Mouse (Mus musculus): ENCODE data around the gene Lgals9. TPM values are rescaled to one million over a fixed set of nuclear protein-coding genes. Genes with fewer than 3 reads are reported as not detected.

The Lgals9 gene
- polyA plus RNA-seq, 1 experiment, result 17.1 TPM

DNA sequence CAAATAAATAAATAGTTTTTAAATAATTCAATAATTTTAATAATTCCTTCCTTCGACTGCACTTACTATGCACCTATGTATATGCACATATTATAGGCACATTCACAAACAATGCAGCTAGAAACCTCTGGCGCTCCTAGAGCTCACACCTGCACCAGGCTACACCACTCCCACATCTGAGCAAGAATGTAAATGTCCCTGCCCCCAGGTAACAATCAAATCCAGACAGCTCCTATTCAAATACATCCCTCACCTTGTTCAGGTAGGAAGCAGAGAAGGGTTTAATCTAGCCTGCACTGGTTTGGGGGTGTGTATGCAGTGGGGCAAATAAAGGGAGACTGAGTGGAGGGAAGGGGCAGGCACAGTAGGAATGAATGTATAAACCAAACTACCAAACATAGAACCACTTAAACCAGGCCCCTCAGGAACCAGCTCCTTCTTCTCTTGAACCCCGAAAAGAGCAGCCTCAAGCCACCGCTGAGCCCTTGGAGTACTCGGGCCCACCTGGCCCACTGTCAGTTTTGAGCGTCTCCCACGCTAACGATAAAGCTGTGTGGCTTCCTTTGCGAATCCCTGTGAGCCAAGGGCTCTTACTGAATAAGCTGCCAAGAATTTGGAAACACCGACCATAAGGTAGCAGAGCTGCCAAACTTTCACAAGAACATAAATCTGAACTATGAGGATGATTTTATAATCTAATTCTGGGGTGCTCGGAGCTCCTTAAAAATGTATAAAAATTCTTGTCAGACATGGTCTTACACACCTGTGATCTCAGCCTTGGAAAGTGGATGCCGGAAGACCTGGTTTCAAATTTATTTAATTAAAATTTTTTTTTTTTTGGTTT, 6.3 kb downstream of the Lgals9 start:
- H3K4me3 ChIP-seq (ENCODE audit: insufficient read depth, low read length), result no peak overlapping the region
- no peaks in the 10 kb centered on the region for H3K4me1 ChIP-seq (ENCODE audit: control insufficient read depth, insufficient read depth, low read length)
- H3K27ac ChIP-seq (ENCODE audit: insufficient read depth, low read length), result no peak overlapping the region
- TF ChIP-seq POLR2A (IDR thresholded peaks at IDR 0.05; ENCODE audit: extremely low read depth, insufficient read depth, low read length) (no peak), CTCF (IDR thresholded peaks at IDR 0.05; ENCODE audit: extremely low read depth, insufficient read depth, low read length) (no peak)

DNA sequence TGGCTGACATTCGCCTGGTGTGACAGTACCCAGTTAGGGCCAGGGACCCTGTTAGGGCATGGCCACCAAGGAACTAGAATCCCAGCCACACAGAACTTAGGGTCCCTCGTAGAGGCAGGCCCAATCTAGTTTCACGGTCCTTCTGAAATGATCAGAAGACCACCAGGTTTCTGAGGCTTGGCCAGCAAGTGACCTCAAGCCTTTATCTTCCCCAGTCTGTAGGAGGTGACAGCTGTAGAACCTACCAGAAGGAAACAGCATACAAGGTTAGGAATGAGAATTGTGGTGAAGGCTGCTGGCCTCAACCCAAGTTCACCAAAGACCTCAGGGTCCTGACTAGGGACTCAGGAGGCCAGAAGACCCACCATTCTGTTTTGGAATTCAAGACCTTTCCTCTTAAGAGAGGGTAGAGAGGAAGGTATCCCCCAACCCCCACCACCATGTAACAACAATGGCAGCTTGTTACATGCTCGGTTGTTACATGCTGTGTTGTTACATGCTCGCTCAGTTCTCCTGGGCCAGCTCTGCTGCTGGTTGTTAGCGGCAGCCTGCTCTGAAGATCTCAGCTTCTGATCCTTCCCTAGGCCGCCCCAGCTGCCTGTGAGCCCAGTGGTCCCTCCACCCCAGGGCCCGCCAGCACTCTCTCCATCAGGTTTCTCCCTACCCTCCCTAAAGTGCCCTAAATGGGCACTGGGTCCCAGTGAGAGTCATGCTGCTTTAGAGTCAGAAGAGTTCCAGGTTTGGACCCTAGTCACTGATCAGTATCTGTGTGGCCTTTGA, 7.8 kb downstream of the Lgals9 start:
- no peak overlapping the region for H3K27ac ChIP-seq (ENCODE audit: insufficient read depth, low read length)
- no peaks in the 10 kb centered on the region for H3K4me1 ChIP-seq (ENCODE audit: control insufficient read depth, insufficient read depth, low read length)
- no peak overlapping the region for H3K4me3 ChIP-seq (ENCODE audit: insufficient read depth, low read length)
- no peak for TF ChIP-seq POLR2A (IDR thresholded peaks at IDR 0.05; ENCODE audit: extremely low read depth, insufficient read depth, low read length)
- TF ChIP-seq CTCF (IDR thresholded peaks at IDR 0.05; ENCODE audit: extremely low read depth, insufficient read depth, low read length), result no peak

DNA sequence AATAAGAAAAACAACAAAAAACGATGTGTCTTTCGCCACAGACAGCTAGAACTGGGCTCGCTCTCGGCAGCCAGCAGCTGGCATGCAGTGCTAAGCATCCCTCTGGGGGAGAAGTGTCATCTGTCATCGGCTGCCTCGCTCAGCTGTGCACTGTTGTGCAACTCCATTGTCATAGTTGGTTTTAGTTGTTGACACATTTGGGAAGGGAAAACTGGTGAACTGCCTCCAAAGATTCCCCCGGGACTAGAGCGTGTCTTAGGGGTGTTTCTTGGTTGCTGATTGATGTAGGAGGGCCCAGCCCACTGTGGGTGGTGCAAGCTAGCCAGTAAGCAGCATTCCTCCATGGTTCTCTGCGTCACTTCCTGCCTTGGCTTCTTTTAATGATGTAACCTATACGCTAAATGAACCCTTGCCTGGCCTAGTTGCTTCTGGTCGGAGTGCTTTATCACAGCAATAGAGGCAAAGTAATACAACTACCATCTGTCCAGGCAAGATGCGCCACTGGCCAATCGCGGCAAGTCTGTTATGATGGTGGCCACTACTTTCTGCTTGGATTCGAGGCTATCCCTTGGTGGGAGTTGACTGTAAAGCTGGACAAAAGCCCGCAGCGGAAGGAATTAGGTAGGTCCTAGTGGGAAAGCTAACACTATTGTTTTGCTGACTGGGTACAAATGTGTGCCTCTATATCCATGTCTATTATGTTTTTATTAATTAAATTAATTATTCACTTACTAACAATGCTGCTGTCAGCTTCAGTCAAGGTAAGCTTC, 11.2 kb downstream of the Lgals9 start:
- no peak for TF ChIP-seq POLR2A (IDR thresholded peaks at IDR 0.05; ENCODE audit: extremely low read depth, insufficient read depth, low read length)
- TF ChIP-seq CTCF (IDR thresholded peaks at IDR 0.05; ENCODE audit: extremely low read depth, insufficient read depth, low read length), result no peak
- Histone ChIP-seq H3K27ac (ENCODE audit: insufficient read depth, low read length) (no peak overlapping the region), H3K4me1 (ENCODE audit: control insufficient read depth, insufficient read depth, low read length) (no peaks in the 10 kb centered on the region), H3K4me3 (ENCODE audit: insufficient read depth, low read length) (no peak overlapping the region)

DNA sequence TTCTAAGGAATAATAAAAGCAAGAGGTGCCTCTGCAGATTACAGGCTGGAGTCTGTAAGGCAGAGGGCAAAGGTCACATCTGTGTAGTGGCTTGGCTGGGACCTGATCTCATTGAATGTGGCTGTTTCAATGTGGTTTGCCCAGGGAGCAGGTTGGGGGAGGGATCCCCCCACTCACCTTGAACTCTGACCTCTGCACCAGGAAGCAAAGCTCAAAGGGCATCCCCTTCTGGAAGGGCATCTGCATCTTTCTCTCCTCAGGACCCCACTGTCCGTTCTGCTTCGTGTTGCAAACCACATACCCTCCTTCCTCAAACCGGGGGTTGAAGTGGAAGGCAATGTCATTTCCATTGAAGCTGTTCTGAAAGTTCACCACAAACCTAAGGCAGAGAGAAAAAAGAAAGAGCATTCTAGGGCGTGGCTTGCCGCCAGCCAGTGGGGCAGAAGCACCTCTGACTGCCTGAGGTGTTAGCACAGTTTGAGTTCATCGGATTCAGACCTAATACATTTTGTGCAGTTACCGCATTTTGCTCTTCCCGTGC, 11.9 kb downstream of the Lgals9 start:
- H3K27ac ChIP-seq (ENCODE audit: insufficient read depth, low read length), result no peak overlapping the region
- no peak for TF ChIP-seq CTCF (IDR thresholded peaks at IDR 0.05; ENCODE audit: extremely low read depth, insufficient read depth, low read length)
- no peak for TF ChIP-seq POLR2A (IDR thresholded peaks at IDR 0.05; ENCODE audit: extremely low read depth, insufficient read depth, low read length)
- H3K4me1 ChIP-seq (ENCODE audit: control insufficient read depth, insufficient read depth, low read length), result no peaks in the 10 kb centered on the region
- H3K4me3 ChIP-seq (ENCODE audit: insufficient read depth, low read length), result no peak overlapping the region

DNA sequence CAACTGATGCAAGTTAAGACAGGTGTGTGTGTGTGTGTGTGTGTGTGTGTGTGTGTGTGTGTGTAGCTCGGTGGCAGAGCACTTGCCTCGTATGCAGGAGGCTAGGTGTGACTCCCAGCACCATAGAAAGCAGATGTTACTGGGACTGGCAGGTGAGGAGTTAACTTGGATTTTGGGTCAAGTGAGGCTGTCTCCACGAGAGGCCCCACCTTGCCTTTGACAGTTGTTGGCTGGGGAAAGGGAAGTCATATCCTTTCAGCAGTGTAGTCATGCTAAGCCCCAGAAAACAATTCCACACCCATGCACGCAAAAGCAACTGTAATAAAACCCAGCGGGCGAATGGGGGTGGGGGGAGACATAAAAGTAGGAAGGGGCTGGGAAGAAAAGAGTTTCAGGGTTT, 12.4 kb downstream of the Lgals9 start:
- Histone ChIP-seq H3K27ac (ENCODE audit: insufficient read depth, low read length) (no peak overlapping the region), H3K4me3 (ENCODE audit: insufficient read depth, low read length) (no peak overlapping the region), H3K4me1 (ENCODE audit: control insufficient read depth, insufficient read depth, low read length) (no peaks in the 10 kb centered on the region)
- TF ChIP-seq CTCF (IDR thresholded peaks at IDR 0.05; ENCODE audit: extremely low read depth, insufficient read depth, low read length) (no peak), POLR2A (IDR thresholded peaks at IDR 0.05; ENCODE audit: extremely low read depth, insufficient read depth, low read length) (no peak)

DNA sequence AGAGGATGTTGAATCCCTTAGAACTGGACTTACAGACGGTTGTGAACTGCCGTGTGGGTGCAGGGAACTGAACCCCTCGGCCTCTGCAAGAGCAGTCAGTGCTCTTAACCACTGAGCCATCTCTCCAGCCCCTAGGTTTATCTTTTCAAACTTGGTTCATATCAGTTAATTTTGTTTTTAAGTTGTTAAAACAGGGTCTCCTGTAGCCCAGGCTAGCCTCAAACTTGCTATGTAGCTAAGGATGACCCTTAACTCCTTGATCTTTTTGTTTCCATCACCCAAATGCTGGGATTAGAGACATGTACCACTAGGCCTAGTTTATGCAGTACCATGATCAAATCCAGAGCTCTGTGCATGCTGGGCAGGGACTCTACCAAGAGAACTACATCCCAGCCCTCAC, 13.0 kb downstream of the Lgals9 start:
- Histone ChIP-seq H3K4me1 (ENCODE audit: control insufficient read depth, insufficient read depth, low read length) (no peaks in the 10 kb centered on the region), H3K27ac (ENCODE audit: insufficient read depth, low read length) (no peak overlapping the region), H3K4me3 (ENCODE audit: insufficient read depth, low read length) (no peak overlapping the region)
- no peak for TF ChIP-seq POLR2A (IDR thresholded peaks at IDR 0.05; ENCODE audit: extremely low read depth, insufficient read depth, low read length)
- TF ChIP-seq CTCF (IDR thresholded peaks at IDR 0.05; ENCODE audit: extremely low read depth, insufficient read depth, low read length), result no peak

DNA sequence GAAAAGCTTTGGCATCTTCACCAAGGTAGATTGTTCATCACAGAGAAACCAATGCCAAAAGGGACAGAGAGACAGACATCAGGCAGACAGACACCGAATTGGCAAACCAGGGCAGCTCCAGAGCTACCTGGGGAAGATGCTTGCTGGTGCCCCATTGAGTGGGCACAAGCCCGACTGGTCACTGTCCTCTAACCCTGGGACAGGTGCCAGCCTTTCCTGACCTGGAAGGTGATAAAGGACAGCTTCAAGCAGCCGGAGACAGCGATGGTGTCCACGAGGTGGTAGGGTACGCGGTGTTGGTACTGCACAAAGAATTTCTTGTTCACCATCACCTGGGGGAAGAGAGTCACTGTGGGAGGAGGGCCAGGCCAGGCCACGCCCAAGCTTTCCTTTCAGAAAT, 13.7 kb downstream of the Lgals9 start:
- no peaks in the 10 kb centered on the region for H3K4me1 ChIP-seq (ENCODE audit: control insufficient read depth, insufficient read depth, low read length)
- TF ChIP-seq POLR2A (IDR thresholded peaks at IDR 0.05; ENCODE audit: extremely low read depth, insufficient read depth, low read length), result no peak
- no peak for TF ChIP-seq CTCF (IDR thresholded peaks at IDR 0.05; ENCODE audit: extremely low read depth, insufficient read depth, low read length)
- H3K27ac ChIP-seq (ENCODE audit: insufficient read depth, low read length), result no peak overlapping the region
- H3K4me3 ChIP-seq (ENCODE audit: insufficient read depth, low read length), result no peak overlapping the region

DNA sequence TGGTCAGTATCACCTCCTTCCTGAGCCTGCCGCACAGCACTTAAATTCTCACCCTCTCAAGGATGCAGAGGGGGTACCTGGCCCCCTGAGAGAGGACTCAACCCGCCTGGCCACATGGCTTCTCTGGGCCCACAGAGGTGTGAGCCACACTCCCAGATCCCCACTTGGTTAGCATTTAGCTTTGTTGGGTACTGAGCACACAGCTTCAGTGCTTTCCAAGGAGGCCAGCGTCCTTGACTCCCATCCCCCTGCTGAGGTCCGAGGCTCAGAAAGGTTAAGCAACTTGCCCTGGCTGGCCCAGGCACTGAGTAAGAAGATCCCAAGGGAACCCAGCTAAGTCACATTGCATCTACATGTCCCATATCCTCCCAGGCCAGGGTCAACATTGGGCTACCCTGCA, 16.6 kb downstream of the Lgals9 start:
- TF ChIP-seq POLR2A (IDR thresholded peaks at IDR 0.05; ENCODE audit: extremely low read depth, insufficient read depth, low read length) (no peak), CTCF (IDR thresholded peaks at IDR 0.05; ENCODE audit: extremely low read depth, insufficient read depth, low read length) (no peak)
- H3K4me1 ChIP-seq (ENCODE audit: control insufficient read depth, insufficient read depth, low read length), result no peaks in the 10 kb centered on the region

DNA sequence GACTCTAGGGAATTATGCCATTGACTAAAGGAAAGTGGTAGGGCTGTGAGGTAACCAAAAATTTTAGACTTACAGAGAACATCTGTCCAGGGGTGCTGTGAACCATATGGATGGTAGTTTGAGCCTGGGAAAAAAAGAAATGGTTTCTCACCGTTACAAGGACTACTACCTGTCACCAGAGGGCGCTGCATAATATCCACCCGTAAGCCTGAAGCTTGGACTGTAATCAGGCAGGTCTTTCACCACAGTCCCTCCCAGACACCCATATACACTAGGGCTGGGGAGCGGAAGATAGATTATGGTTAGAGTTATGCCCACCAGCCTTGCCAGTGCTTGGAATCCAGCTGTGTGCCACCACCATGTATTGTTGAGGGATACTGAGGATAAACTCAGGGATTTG, 17.4 kb downstream of the Lgals9 start:
- peak; percentile 70 for TF ChIP-seq CTCF (IDR thresholded peaks at IDR 0.05; ENCODE audit: extremely low read depth, insufficient read depth, low read length)
- TF ChIP-seq POLR2A (IDR thresholded peaks at IDR 0.05; ENCODE audit: extremely low read depth, insufficient read depth, low read length), result no peak
- Histone ChIP-seq H3K4me1 (ENCODE audit: control insufficient read depth, insufficient read depth, low read length) (no peaks in the 10 kb centered on the region), H3K4me3 (ENCODE audit: insufficient read depth, low read length) (no peak overlapping the region), H3K27ac (ENCODE audit: insufficient read depth, low read length) (no peak overlapping the region)

More for the DNA sequence above, 16.6 kb downstream of the Lgals9 start:
- H3K27ac ChIP-seq (ENCODE audit: insufficient read depth, low read length), result no peak overlapping the region
- H3K4me3 ChIP-seq (ENCODE audit: insufficient read depth, low read length), result no peak overlapping the region
